In the genomic region with DNA sequence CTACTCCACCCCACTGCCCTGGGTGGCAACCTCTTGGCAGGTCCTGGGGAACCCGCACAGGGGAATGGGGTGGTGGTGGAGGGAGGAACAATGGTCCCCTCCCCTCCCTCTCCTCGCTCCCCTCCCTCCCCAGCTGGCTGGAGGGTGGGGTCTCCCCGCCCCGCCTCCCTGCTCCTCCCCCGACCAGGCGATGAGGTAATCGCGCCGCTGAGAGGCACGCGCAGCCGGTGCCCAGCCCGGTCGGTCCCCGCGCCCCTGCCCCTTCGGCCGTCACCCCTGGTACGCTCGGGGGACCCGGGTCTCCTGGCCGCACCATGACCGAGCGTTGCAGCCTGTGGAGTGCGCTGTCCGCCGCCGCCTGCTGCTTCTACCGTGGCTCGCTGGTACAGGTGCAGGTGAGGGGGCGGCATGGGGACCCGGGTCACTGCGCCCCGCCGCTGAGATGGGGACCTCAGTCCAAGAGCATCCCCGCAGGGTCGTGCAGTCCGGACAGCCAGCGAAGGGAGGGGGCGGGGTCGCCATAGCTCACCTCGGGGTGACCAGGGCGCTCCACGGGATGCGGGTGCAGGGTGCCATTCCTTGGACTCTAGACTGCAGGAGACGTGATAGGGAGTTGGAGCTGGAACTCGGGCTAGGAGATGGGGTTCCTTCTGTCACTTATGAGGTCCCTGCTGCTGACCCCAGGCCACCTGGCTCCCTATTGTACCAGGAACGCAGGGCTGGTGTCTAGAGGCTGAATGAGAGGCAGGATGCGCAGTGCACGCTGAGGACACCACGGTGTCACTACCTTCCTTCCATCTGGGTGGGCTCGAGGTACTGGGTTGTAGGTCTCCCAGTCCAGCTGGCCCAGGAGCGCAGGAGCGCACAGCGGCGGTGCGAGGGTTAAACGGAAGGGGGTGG, we compare ENCODE assay signal across 10 mouse cellular contexts. TPM values are rescaled to one million over a fixed set of nuclear protein-coding genes. Genes with fewer than 3 reads are reported as not detected.
DNase-seq lines count a peak whose midpoint lies in the region; ATAC-seq and TF ChIP-seq lines count a peak whose summit lies in the region.
"Had no signal": no experiment of that assay in that cellular context is flagged by ENCODE, and none has a peak within 500 bp of the region (broad histone marks: within the 10 kb centered on the region; RNA-seq: fewer than 3 reads in every experiment).

No protein-coding gene starts in this region.

- peaks cover 16% of the 10 kb centered on the region for H3K4me1 ChIP-seq in E14TG2a.4 (replicated peaks; ENCODE audit: low read depth, low read length)
- H3K4me1 ChIP-seq in embryonic facial prominence, embryonic 12.5 days: peaks cover 18% of the 10 kb centered on the region
- peaks cover 20% of the 10 kb centered on the region for H3K4me1 ChIP-seq in limb, embryonic 13.5 days
- H3K4me1 ChIP-seq in midbrain, embryonic 13.5 days (replicated peaks): peaks cover 44% of the 10 kb centered on the region

- no peaks in the 10 kb centered on the region for H3K36me3 ChIP-seq in E14TG2a.4 (ENCODE audit: insufficient read depth, low read length)
- peaks cover 9% of the 10 kb centered on the region for H3K36me3 ChIP-seq in embryonic facial prominence, embryonic 12.5 days
- peaks cover 15% of the 10 kb centered on the region for H3K36me3 ChIP-seq in limb, embryonic 13.5 days
- peaks cover 21% of the 10 kb centered on the region for H3K36me3 ChIP-seq in midbrain, embryonic 13.5 days

- 3% methylated on average over 50 of the region's 58 CpGs for WGBS in embryonic facial prominence, embryonic 12.5 days
- WGBS in limb, embryonic 13.5 days: 3% methylated on average over 45 of the region's 58 CpGs
- 2% methylated on average over 51 of the region's 58 CpGs for WGBS in midbrain, embryonic 13.5 days

- H3K27ac ChIP-seq in embryonic facial prominence, embryonic 12.5 days: 0 out of 2 replicates have a peak overlapping the region, but pooled peaks have one; percentile 5
- H3K27ac ChIP-seq in limb, embryonic 13.5 days: no peak overlapping the region
- peak overlapping the region; percentile 88 for H3K27ac ChIP-seq in midbrain, embryonic 13.5 days

- ATAC-seq in embryonic facial prominence, embryonic 12.5 days (ENCODE audit: insufficient number of reproducible peaks, insufficient read depth, low FRiP score, low TSS enrichment): peak; percentile 31; the same call in 1 of the 2 replicates
- ATAC-seq in limb, embryonic 13.5 days (ENCODE audit: low FRiP score, low read depth): peak; percentile 54
- peak; percentile 56 for ATAC-seq in midbrain, embryonic 13.5 days

- peaks cover 14% of the 10 kb centered on the region for H3K9me3 ChIP-seq in E14TG2a.4 (ENCODE audit: low read length)
- H3K9me3 ChIP-seq in embryonic facial prominence, embryonic 12.5 days: no peaks in the 10 kb centered on the region
- no peaks in the 10 kb centered on the region for H3K9me3 ChIP-seq in limb, embryonic 13.5 days
- H3K9me3 ChIP-seq in midbrain, embryonic 13.5 days: no peaks in the 10 kb centered on the region

- peak; percentile 51 for DNase-seq in ZHBTc4 (ENCODE audit: low read depth, low spot score)
- DNase-seq in heart, postnatal 4 days: peak; percentile 73
- no peak for DNase-seq in adipocyte (ENCODE audit: low spot score)
- DNase-seq in thymus, postnatal 36 days: no peak

- peak overlapping the region; percentile 88 for H3K4me3 ChIP-seq in E14TG2a.4 (replicated peaks; ENCODE audit: low read length)
- H3K4me3 ChIP-seq in embryonic facial prominence, embryonic 12.5 days: peak overlapping the region; percentile 52
- H3K4me3 ChIP-seq in limb, embryonic 13.5 days: peak overlapping the region; percentile 57
- peak overlapping the region; percentile 75 for H3K4me3 ChIP-seq in midbrain, embryonic 13.5 days (replicated peaks)

- peaks cover 78% of the 10 kb centered on the region for H3K27me3 ChIP-seq in E14TG2a.4 (ENCODE audit: insufficient read depth, low read length)
- H3K27me3 ChIP-seq in embryonic facial prominence, embryonic 12.5 days: peaks cover 17% of the 10 kb centered on the region; the same call in 1 of the 2 replicates
- peaks cover 50% of the 10 kb centered on the region for H3K27me3 ChIP-seq in limb, embryonic 13.5 days
- H3K27me3 ChIP-seq in midbrain, embryonic 13.5 days: peaks cover 4% of the 10 kb centered on the region; the same call in 1 of the 2 replicates

- H3K9ac ChIP-seq in embryonic facial prominence, embryonic 12.5 days: peak overlapping the region; percentile 46
- peak overlapping the region; percentile 63 for H3K9ac ChIP-seq in limb, embryonic 13.5 days
- H3K9ac ChIP-seq in midbrain, embryonic 13.5 days (replicated peaks): peak overlapping the region; percentile 87

- peak overlapping the region; percentile 96 for H3K4me2 ChIP-seq in embryonic facial prominence, embryonic 12.5 days (replicated peaks)
- peak overlapping the region; percentile 97 for H3K4me2 ChIP-seq in limb, embryonic 13.5 days (replicated peaks)
- H3K4me2 ChIP-seq in midbrain, embryonic 13.5 days (replicated peaks): peak overlapping the region; percentile 84

- no peak for TF ChIP-seq CTCF in E14TG2a.4 (conservative IDR thresholded peaks at IDR 0.05; ENCODE audit: low read length)

RNA-seq across cellular contexts. Expression of a gene that starts 0.7 kb away (rescaled TPM):
- polyA plus RNA-seq in embryonic facial prominence, embryonic 12.5 days (2016; fragmentation: Nextera tagmentation; extraction: Ambion mirVana): 0.34 and 0.43 TPM in 2 replicates
- not detected for total RNA-seq in heart, postnatal 4 days (2021)
- 0.51 TPM in 1 of 2 replicates, not detected in the other for polyA plus RNA-seq in limb, embryonic 13.5 days (2015; fragmentation: Nextera tagmentation; extraction: Ambion mirVana)
- 3.9 TPM in 2 replicates for polyA plus RNA-seq in midbrain, embryonic 13.5 days (2015; fragmentation: Nextera tagmentation; extraction: Ambion mirVana)
- total RNA-seq: adrenal gland, adult 18-20 months had no signal
- polyA plus RNA-seq: large intestine, adult 2 months had no signal

RNA-seq across cellular contexts. Expression of a gene that starts 15.5 kb away (rescaled TPM):
- polyA plus RNA-seq in embryonic facial prominence, embryonic 12.5 days (2016; fragmentation: Nextera tagmentation; extraction: Ambion mirVana): 61.5 and 67.0 TPM in 2 replicates
- total RNA-seq in heart, postnatal 4 days (2021): 10 to 100 TPM; 16.7 to 18.6 TPM
- polyA plus RNA-seq in limb, embryonic 13.5 days (2015; fragmentation: Nextera tagmentation; extraction: Ambion mirVana): 72.7 and 74.5 TPM in 2 replicates
- polyA plus RNA-seq in midbrain, embryonic 13.5 days (2015; fragmentation: Nextera tagmentation; extraction: Ambion mirVana): 48.0 and 52.6 TPM in 2 replicates

RNA-seq across cellular contexts. Expression of a gene that starts 20.7 kb away (rescaled TPM):
- 27.6 and 29.1 TPM in 2 replicates for polyA plus RNA-seq in embryonic facial prominence, embryonic 12.5 days (2016; fragmentation: Nextera tagmentation; extraction: Ambion mirVana)
- total RNA-seq in heart, postnatal 4 days (2021): 10 to 100 TPM; 38.2 to 41.4 TPM
- 21.2 and 22.9 TPM in 2 replicates for polyA plus RNA-seq in limb, embryonic 13.5 days (2015; fragmentation: Nextera tagmentation; extraction: Ambion mirVana)
- 37.8 and 40.7 TPM in 2 replicates for polyA plus RNA-seq in midbrain, embryonic 13.5 days (2015; fragmentation: Nextera tagmentation; extraction: Ambion mirVana)

RNA-seq across cellular contexts. Expression of a gene that starts 28.6 kb away (rescaled TPM):
- 121 and 126 TPM in 2 replicates for polyA plus RNA-seq in embryonic facial prominence, embryonic 12.5 days (2016; fragmentation: Nextera tagmentation; extraction: Ambion mirVana)
- 10 to 100 TPM; 38.2 to 46.0 TPM for total RNA-seq in heart, postnatal 4 days (2021)
- polyA plus RNA-seq in limb, embryonic 13.5 days (2015; fragmentation: Nextera tagmentation; extraction: Ambion mirVana): 106 and 112 TPM in 2 replicates
- polyA plus RNA-seq in midbrain, embryonic 13.5 days (2015; fragmentation: Nextera tagmentation; extraction: Ambion mirVana): 78.5 and 84.5 TPM in 2 replicates

RNA-seq across cellular contexts. Expression of a gene that starts 33.9 kb away (rescaled TPM):
- polyA plus RNA-seq in embryonic facial prominence, embryonic 12.5 days (2016; fragmentation: Nextera tagmentation; extraction: Ambion mirVana): 0.23 and 0.34 TPM in 2 replicates
- total RNA-seq in heart, postnatal 4 days (2021): under 1 TPM; 0.09 to 0.36 TPM
- 0.37 and 0.61 TPM in 2 replicates for polyA plus RNA-seq in limb, embryonic 13.5 days (2015; fragmentation: Nextera tagmentation; extraction: Ambion mirVana)
- 0.35 and 0.52 TPM in 2 replicates for polyA plus RNA-seq in midbrain, embryonic 13.5 days (2015; fragmentation: Nextera tagmentation; extraction: Ambion mirVana)

Comparison
In these comparisons a context has a peak if more than half of its experiments do, and no peak if none do; other contexts are left out.
1. DNase-seq: peak in ZHBTc4 (single experiment) and heart, postnatal 4 days (single experiment); none in adipocyte (single experiment) and thymus, postnatal 36 days (0 of 2).
2. Peak in every context shown above with its lines, with median percentiles within 50 percentile points of each other: H3K4me3 ChIP-seq, ATAC-seq, H3K4me2 ChIP-seq and H3K9ac ChIP-seq.